Mouse (Mus musculus): ENCODE results near the gene Mbtps2. TPM values are rescaled to one million over a fixed set of nuclear protein-coding genes. Genes with fewer than 3 reads are reported as not detected.

Mbtps2 gene
- total RNA-seq, 2 experiments from 2014 or later: 7.0 to 16.2 TPM

DNA sequence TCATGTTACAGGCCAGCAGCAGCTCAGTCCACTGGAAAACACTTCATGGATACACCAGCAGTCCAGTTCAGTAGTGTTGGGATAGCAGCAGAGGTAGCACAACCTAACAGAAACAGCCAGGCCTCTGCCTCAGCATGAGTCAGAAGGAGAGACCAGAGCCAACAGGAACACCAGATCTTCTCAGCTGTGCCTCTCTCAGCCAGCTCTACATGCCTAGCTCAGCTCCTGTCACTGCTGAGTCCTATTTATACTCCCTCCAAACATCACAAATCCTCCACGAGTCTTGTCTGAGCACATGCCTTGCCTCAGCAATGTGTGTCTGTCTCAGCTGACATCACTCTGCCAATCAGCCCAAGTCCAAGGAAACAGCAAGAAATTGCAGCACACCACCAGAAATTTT is 94.0 kb downstream of the Mbtps2 start:
- ATAC-seq (ENCODE audit: poor library complexity, severe bottlenecking): no peak

DNA sequence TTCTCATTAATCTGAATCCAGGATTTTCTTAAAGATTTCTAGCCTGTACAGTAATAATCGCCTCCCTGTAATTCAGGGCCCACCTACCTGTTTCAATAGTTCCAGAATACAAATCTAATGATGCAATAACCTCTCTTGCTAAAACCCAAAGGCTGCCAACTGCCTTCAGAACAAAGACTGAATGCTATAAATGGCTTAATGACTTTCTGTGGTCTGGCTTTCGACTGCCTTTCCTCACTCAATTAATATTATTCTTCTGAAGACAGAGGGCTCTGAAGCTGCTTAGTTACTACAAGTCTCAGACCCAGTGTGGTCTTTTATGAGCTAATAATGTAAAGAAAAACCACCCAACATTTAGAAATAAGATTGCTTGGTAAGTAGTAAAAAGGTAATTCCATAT is 96.6 kb downstream of the Mbtps2 start:
- ATAC-seq (ENCODE audit: poor library complexity, severe bottlenecking): no peak

DNA sequence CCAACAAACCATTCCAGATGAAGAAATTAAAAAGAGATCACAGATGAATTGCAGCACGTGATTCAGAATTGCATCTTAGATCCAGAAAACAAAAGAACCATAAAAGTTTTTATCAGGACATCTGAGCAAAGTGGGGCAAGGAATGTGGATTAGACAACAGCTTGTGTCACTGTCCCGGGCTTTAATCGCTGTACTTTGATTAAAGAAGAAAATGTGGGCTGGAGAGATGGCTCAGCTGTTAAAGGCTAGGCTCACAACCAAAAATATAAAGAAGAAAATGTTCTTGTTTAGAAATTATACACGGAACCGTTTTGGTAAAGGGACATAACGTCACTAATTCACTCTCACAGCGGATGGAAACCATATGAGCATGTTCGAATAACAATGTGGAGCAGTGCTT is 98.5 kb downstream of the Mbtps2 start:
- no peak for ATAC-seq (ENCODE audit: poor library complexity, severe bottlenecking)

DNA sequence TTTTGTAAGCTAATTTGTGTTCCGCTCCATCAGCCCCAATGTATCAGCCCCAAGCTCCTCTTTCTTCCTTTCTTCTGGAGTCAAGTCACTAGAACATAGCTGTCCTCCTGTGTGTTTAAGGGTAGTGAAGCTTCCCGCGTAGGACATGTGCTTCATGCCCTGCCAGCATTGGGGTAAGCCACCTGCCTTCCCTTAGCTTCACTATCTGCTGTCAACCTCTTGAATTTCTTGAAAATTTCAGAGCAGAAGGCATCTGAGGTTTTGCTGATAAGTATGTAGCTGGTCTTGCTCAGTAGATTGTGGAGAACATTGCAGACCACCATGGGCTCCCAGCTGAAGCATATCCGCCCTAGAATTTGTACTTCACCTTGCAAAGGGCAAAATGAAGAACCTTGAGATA is 105.4 kb downstream of the Mbtps2 start:
- no peak for ATAC-seq (ENCODE audit: poor library complexity, severe bottlenecking)

DNA sequence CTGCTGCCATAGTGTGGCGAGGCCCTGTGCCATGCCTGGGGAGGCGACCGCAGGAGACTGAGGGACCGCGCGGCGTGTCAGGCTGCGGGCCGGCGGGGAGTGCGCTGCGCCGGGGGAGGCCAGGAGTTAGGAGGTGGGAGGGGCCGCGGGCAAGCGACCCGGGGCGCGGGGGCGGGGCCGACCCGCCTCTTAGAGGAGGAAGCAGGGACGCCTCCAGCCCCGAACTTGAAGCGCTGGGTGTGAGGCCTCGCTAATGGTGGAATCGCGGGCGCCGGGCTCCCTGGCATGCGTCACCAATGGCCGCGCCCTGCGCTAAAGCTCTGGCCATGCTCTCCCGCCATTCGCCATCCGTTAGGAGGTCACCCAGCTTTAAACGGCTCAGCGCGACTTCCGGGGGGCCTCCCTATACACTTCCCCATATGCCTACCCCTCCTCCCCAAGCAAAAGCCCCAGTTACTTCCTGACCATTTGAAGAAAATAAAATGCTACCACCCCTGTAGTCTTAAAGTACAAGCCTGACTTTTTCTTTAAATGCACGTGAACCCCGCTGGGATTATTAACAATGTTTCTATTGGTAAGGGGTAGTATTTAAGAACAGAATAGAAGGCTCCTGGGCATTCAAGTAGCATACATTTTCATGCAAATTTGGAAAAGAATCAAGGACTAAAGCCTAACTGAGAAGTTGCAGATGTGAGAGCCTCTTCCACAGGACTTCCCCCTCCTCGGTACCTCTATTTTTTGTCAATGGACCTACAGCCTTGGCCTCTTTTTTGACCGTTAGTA is 106.4 kb downstream of the Mbtps2 start, which contains the start of gene Sms:
TSS of gene Sms (minus strand) at position 344 of the 783 bp plus-strand sequence.
- peak; percentile 86 for ATAC-seq (ENCODE audit: poor library complexity, severe bottlenecking)

DNA sequence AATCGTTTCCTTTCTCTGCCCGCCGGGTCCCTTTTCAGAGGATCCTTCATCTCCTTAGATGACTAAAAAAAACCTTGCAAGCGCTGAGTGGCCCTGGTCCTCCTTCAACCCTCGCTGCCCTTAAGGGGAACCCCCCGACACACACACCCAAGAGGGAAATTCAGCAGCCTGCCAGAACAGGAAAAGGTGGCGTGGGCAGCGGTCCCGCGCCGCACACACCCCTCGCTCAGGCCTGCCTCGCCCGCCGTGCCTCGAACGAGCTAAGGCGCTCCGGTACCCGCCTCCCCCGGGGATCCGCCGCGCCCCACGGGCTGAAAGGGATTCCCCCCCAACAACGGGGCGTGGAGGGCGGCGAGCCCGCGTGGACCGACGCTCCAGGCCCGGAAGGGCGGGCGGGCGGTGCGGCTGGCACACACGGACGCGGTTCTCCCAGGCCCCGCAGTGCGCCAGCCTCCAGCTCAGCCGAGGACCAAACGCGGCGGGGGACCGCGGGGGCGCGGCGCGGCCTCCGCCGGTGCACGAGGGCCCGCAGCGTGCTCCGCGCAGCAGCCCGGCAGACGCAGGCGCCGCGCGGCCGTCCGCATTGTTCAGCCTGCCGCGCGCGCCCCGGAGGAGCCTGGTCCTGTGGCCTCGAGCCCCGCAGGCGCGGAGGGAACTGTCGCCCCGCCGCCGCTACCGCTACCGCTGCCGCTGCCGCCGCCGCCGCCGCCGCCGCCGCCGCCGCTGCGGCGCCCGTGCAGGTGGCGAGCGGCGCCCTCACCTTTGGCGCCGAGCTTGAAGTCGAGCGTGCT is 107.2 kb downstream of the Mbtps2 start:
- ATAC-seq (ENCODE audit: poor library complexity, severe bottlenecking): peak; percentile 56

DNA sequence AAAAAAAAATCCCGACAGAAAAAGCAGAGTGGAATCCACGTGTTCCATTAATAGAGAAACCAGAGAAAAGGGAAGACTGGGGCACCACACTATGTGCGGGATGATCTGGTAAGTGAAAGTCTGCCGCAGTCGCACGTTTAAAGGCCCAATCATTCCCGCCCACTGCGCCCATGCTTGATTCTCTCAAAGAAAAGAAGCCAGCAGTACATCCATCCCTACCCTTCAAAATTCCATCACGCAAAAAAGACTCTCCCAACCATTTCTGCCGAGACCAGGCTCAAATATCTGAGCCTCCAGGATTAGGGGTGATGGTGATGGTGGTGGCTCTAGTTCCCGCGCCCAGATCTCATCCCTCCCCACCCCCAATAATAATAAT is 107.8 kb downstream of the Mbtps2 start:
- ATAC-seq (ENCODE audit: poor library complexity, severe bottlenecking): no peak

DNA sequence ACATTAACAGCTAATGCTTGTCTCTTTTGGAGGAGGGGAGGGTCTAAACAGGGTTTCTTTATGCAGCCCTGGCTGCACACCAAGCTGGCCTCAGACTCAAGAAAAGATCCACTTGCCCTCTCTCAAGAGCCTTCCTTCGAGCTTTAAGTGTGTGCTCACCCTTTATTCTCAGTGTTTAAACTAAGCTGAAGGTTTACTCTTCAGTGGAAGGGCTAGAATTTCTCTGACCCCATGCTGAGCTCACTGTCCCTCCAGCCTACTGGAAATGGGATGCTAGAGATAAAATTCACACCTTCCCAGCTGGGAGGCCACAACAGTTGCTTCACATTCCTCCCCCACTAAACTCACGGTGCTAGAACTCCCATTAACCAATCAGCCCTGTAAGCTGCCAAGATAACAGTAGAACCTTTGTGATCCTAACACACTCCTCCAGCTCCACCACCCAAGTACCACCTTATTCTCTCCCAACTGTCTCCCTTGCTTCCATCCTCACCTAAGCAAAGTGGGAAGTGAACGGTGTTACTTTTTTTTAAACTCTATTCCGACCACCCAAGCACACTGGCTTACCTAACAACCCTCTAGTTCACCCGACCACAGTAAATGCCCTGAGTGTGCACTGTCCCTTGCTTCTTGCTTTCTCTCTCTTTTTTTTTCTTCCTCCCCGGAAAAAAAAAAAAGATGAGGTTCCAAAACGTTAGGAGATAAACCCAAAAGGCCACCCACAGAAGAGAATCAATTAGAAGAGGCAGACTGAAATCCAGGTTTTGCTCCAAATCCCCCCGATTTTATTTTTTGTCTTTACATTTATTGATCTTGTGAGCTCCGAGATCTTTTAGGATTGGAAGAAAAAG is 108.4 kb downstream of the Mbtps2 start:
- ATAC-seq (ENCODE audit: poor library complexity, severe bottlenecking): no peak

DNA sequence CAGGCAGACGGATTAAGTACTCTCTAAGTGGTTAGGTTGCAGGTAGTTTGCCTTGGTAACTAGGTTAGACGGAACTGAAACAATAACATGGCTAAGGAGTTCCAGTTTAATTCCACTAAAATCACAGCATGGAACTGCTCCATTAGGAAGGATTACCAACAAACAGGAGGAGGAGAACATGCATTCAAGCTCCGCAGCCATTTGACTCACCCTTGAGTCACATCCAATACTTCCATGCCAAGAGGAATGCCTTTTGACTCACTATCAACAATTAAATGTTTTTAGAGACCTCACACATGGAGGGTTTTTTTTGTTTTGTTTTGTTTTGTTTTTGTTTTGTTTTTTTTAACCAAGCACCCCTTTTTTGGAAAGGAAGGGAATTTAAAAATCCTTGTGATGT is 109.7 kb downstream of the Mbtps2 start:
- no peak for ATAC-seq (ENCODE audit: poor library complexity, severe bottlenecking)

DNA sequence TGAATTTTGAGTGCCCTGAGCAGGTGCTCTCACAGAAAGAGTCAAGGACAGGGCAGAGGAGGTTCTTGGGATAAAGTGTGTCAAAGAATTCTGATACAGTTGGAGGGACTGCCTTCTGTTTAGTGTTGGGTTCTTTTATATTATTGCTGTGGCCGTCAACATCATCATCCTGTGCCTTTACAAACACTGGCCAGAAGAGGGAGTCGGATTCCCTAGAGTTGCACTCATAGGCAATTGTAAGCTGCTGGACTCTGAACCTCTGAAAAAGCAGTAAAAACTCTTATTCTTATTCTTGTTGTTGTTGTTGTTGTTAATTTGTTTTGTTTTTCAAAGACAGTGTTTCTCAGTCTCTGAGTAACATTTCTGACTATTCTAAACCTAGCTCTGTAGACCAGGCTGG is 111.8 kb downstream of the Mbtps2 start:
- peak; percentile 69 for ATAC-seq (ENCODE audit: poor library complexity, severe bottlenecking)

Other genes with a start within 250 kb of the Mbtps2 start
- gene Phex, start 183.4 kb downstream of the Mbtps2 start, total RNA-seq (2015): 0.11 and 0.20 TPM in 2 replicates
- 0.15 and 0.16 TPM in 2 replicates for gene Phex, start 183.4 kb downstream of the Mbtps2 start, total RNA-seq (2017)
- gene Sms, start 106.4 kb downstream of the Mbtps2 start, total RNA-seq (2015): 38.5 and 46.6 TPM in 2 replicates
- 30.7 and 49.4 TPM in 2 replicates for gene Sms, start 106.4 kb downstream of the Mbtps2 start, total RNA-seq (2017)
- gene Yy2, start 29.7 kb downstream of the Mbtps2 start, total RNA-seq (2015): 3.9 and 5.8 TPM in 2 replicates
- gene Yy2, start 29.7 kb downstream of the Mbtps2 start, total RNA-seq (2017): 4.1 and 4.8 TPM in 2 replicates
- not detected in 2 replicates for gene Smpx, start 100.2 kb upstream of the Mbtps2 start, total RNA-seq (2015)
- gene Smpx, start 100.2 kb upstream of the Mbtps2 start, total RNA-seq (2017): not detected in 2 replicates
- gene Klhl34, start 219.7 kb upstream of the Mbtps2 start, total RNA-seq (2015): not detected in 2 replicates
- not detected in 2 replicates for gene Klhl34, start 219.7 kb upstream of the Mbtps2 start, total RNA-seq (2017)

Data from megakaryocyte, adult 5-6 weeks (primary cell).